Mouse (Mus musculus) induced T-regulatory cell, adult 2 months (primary cell): ENCODE measurements at regions not wholly inside any gene's neighbourhood (a gene's known extent, or its start where the extent isn't known, plus 50 kb on each side); places are given as distances from the start of the nearest gene placed in this dataset.
A peak's percentile ranks its signal among the peaks of the same experiment; 100 is the strongest.

ENCODE experiments used
- DNase-seq: peaks from one replicate; pipeline ENCODE4 v3.0.0-alpha.2; 2012; ENCODE audit warnings: low read depth

GRCm38 (mm10) chr7:90030486-90031250 is 49.9 kb upstream of the Eed start:
- no peak for DNase-seq

- DNase-seq: no peak
Observed at GRCm38 (mm10) chr7:90033086-90033485, 52.3 kb upstream of the Eed start.

- DNase-seq: no peak
Observed at GRCm38 (mm10) chr7:90033640-90034312, 53.0 kb upstream of the Eed start.

GRCm38 (mm10) chr7:90034498-90034897 is 53.7 kb upstream of the Eed start:
- DNase-seq: no peak

- DNase-seq: no peak
Observed at GRCm38 (mm10) chr7:90035396-90035795, 54.6 kb upstream of the Eed start.

- DNase-seq: no peak
Observed at GRCm38 (mm10) chr7:90037736-90038135, 57.0 kb upstream of the Eed start.

GRCm38 (mm10) chr7:90039504-90039903 is 58.7 kb upstream of the Eed start:
- peak; percentile 83 for DNase-seq

- no peak for DNase-seq
Observed at GRCm38 (mm10) chr7:90040581-90041340, 60.0 kb upstream of the Eed start.

GRCm38 (mm10) chr7:90041565-90042024 is 60.8 kb upstream of the Eed start:
- DNase-seq: peak; percentile 81

GRCm38 (mm10) chr7:90042364-90042763 is 61.6 kb upstream of the Eed start:
- DNase-seq: peak; percentile 76

GRCm38 (mm10) chr7:90043526-90043925 is 62.7 kb upstream of the Eed start:
- DNase-seq: no peak

- no peak for DNase-seq
Observed at GRCm38 (mm10) chr7:90044100-90044698, 63.4 kb upstream of the Eed start.

- no peak for DNase-seq
Observed at GRCm38 (mm10) chr7:90045208-90045800, 64.5 kb upstream of the Eed start.

GRCm38 (mm10) chr7:90046228-90046627 is 65.4 kb upstream of the Eed start:
- no peak for DNase-seq

GRCm38 (mm10) chr7:90046862-90047261 is 66.1 kb upstream of the Eed start:
- no peak for DNase-seq

- no peak for DNase-seq
Observed at GRCm38 (mm10) chr7:90048401-90049307, 67.9 kb upstream of the Eed start.

GRCm38 (mm10) chr7:90049831-90050237 is 69.1 kb upstream of the Eed start:
- DNase-seq: no peak

- DNase-seq: peak; percentile 58
Observed at GRCm38 (mm10) chr7:90054795-90055511, 74.2 kb upstream of the Eed start.

- DNase-seq: no peak
Observed at GRCm38 (mm10) chr7:90057947-90058346, 72.1 kb upstream of the Picalm start.

- no peak for DNase-seq
Observed at GRCm38 (mm10) chr7:90058636-90059035, 71.4 kb upstream of the Picalm start.
